Mouse (Mus musculus): ENCODE results near the gene Kcnj2.

The Kcnj2 gene

GRCm38 (mm10) chr11:111092967-111093366 lies 27.0 kb downstream of the Kcnj2 start:
- DNase-seq = no peak

- no peak for DNase-seq
These were observed 30.6 kb downstream of the Kcnj2 start for GRCm38 (mm10) chr11:111096612-111097011.

GRCm38 (mm10) chr11:111100131-111100530 lies 34.2 kb downstream of the Kcnj2 start:
- DNase-seq = no peak

GRCm38 (mm10) chr11:111100651-111101050 lies 34.7 kb downstream of the Kcnj2 start:
- no peak for DNase-seq

GRCm38 (mm10) chr11:111101620-111102176 lies 35.7 kb downstream of the Kcnj2 start:
- no peak for DNase-seq

- no peak for DNase-seq
These were observed 38.5 kb downstream of the Kcnj2 start for GRCm38 (mm10) chr11:111104422-111104821.

- DNase-seq = no peak
These were observed 42.2 kb downstream of the Kcnj2 start for GRCm38 (mm10) chr11:111108130-111108529.

GRCm38 (mm10) chr11:111121514-111121913 lies 55.5 kb downstream of the Kcnj2 start:
- DNase-seq = no peak

GRCm38 (mm10) chr11:111123324-111123723 lies 57.4 kb downstream of the Kcnj2 start:
- no peak for DNase-seq

- DNase-seq = no peak
These were observed 60.0 kb downstream of the Kcnj2 start for GRCm38 (mm10) chr11:111125963-111126362.

All from cerebellum, postnatal 36 days (tissue).